Mouse (Mus musculus) spleen, adult 2 months (tissue): ENCODE results near the gene Alg5.

ENCODE experiments used
- CTCF ChIP-seq: fragments of 200-500 bp; IDR thresholded peaks from 2 replicates; pipeline ENCODE4 v1.5.1; 2011; ENCODE audit warnings: mild to moderate bottlenecking, inconsistent platforms; ENCODE audit not compliant: insufficient read depth, insufficient read length, insufficient replicate concordance; ENCODE audit errors: extremely low read depth
- POLR2A ChIP-seq: fragments of 200-500 bp; IDR thresholded peaks from 2 replicates; pipeline ENCODE4 v1.6.1; 2011; ENCODE audit warnings: low read depth, low read length, inconsistent platforms

DNA sequence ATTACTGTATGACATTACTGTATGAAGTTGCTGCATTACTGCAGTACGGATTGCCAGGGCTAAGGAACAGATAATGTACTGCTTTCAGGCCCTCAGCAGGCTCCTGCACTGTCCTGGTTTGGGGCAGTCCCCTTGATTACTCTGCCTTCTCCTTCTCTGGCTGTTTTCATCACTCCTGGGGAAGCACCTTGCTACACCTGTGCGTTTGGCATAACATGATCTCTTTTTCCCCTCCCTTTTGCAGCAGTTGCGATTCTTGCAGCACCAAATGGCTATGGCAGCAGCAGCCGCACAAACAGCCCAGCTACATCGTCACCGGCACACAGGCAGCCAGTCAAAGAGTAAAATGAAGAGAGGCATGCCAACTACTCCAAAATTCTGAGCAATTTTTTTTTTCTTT lies 7.2 kb upstream of the Alg5 start:
- no peak for TF ChIP-seq CTCF
- TF ChIP-seq POLR2A = no peak
